Mouse (Mus musculus) heart, embryonic 11.5 days (tissue): ENCODE results near the gene Dhodh. TPM values are rescaled to one million over a fixed set of nuclear protein-coding genes. Genes with fewer than 3 reads are reported as not detected.

ENCODE experiments used
- ATAC-seq: fragments of 200-750 bp; cut with Nextera tagmentation; replicated peaks from 2 replicates; pipeline ENCODE4 v1.8.0; 2017; ENCODE audit warnings: moderate library complexity; ENCODE audit not compliant: insufficient number of reproducible peaks, low FRiP score, low TSS enrichment
- H3K27ac ChIP-seq: fragments of 300-500 bp; sonication (generic); 2 replicates; pipeline ENCODE4 v1.5.1; 2014; ENCODE audit warnings: mild to moderate bottlenecking, low read depth, low read length
- H3K27me3 ChIP-seq: fragments of 300-500 bp; sonication (generic); 2 replicates; pipeline ENCODE4 v1.6.1; 2014; ENCODE audit warnings: mild to moderate bottlenecking, low read length, mixed read lengths; ENCODE audit not compliant: control insufficient read depth, insufficient read depth
- H3K36me3 ChIP-seq: fragments of 300-500 bp; sonication (generic); 2 replicates; pipeline ENCODE4 v1.6.1; 2014; ENCODE audit warnings: mild to moderate bottlenecking, low read length, moderate library complexity, mixed read lengths; ENCODE audit not compliant: control insufficient read depth, insufficient read depth
- H3K4me1 ChIP-seq: fragments of 300-500 bp; sonication (generic); 2 replicates; pipeline ENCODE4 v1.6.1; 2014; ENCODE audit warnings: low read length; ENCODE audit not compliant: control insufficient read depth, insufficient read depth
- H3K4me2 ChIP-seq: fragments of 300-500 bp; sonication (generic); 2 replicates; pipeline ENCODE4 v1.6.1; 2014; ENCODE audit warnings: mild to moderate bottlenecking, moderate library complexity
- H3K4me3 ChIP-seq: fragments of 300-500 bp; sonication (generic); 2 replicates; pipeline ENCODE4 v1.5.1; 2014; ENCODE audit warnings: low read depth, low read length
- H3K9ac ChIP-seq: fragments of 300-500 bp; sonication (generic); 2 replicates; pipeline ENCODE4 v1.6.1; 2014; ENCODE audit warnings: mild to moderate bottlenecking, low read depth, low read length, moderate library complexity
- H3K9me3 ChIP-seq: fragments of 300-500 bp; sonication (generic); replicated peaks from 2 replicates; pipeline ENCODE4 v1.6.1; 2016; ENCODE audit warnings: low read length; ENCODE audit not compliant: control insufficient read depth
- WGBS: fragments of 180-500 bp; shearing (Covaris S2); extraction: QIAGEN DNeasy Blood & Tissue Kit; methylation state at CpG from one replicate; pipeline ENCODE4 v1.1.7; 2014; ENCODE audit not compliant: insufficient replicate concordance; 5-methylcytosine and 5-hydroxymethylcytosine counted together
- polyA plus RNA-seq: library from polyadenylated mRNA; unstranded; fragments of >200 nt; fragmentation: Nextera tagmentation; extraction: Ambion mirVana; gene quantifications from 2 replicates; pipeline ENCODE4 v1.2.1, GENCODE M21; 2014

The Dhodh gene
- polyA plus RNA-seq, 1 experiment from 2014 or later: 32.2 TPM

- peaks cover 8% of the 10 kb centered on the region for H3K36me3 ChIP-seq
Measured at GRCm38 (mm10) chr8:109593117-109593788, 15.2 kb downstream of the Dhodh start.

GRCm38 (mm10) chr8:109592164-109592563 lies 16.3 kb downstream of the Dhodh start:
- no peak for ATAC-seq
- Histone ChIP-seq H3K9me3 (no peaks in the 10 kb centered on the region), H3K4me3 (no peak overlapping the region), H3K4me2 (no peak overlapping the region), H3K4me1 (no peaks in the 10 kb centered on the region; the same call in 1 of the 2 replicates), H3K27ac (no peak overlapping the region), H3K27me3 (no peaks in the 10 kb centered on the region), H3K36me3 (peaks cover 8% of the 10 kb centered on the region), H3K9ac (no peak overlapping the region)
- 87% methylated on average over 5 of the region's 5 CpGs for WGBS

More at GRCm38 (mm10) chr8:109593117-109593788, 15.2 kb downstream of the Dhodh start:
- H3K4me3 ChIP-seq: no peak overlapping the region
- H3K9me3 ChIP-seq: no peaks in the 10 kb centered on the region
- no peak for ATAC-seq
- no peak overlapping the region for H3K4me2 ChIP-seq
- H3K4me1 ChIP-seq: no peaks in the 10 kb centered on the region
- WGBS: 84% methylated on average over 6 of the region's 6 CpGs
- no peaks in the 10 kb centered on the region for H3K27me3 ChIP-seq
- H3K9ac ChIP-seq: no peak overlapping the region
- no peak overlapping the region for H3K27ac ChIP-seq

GRCm38 (mm10) chr8:109591367-109591766 lies 17.1 kb downstream of the Dhodh start:
- no peaks in the 10 kb centered on the region for H3K27me3 ChIP-seq
- H3K4me3 ChIP-seq: no peak overlapping the region
- no peak overlapping the region for H3K27ac ChIP-seq
- peaks cover 5% of the 10 kb centered on the region; the same call in 1 of the 2 replicates for H3K36me3 ChIP-seq
- WGBS: 79% methylated on average over 3 of the region's 3 CpGs
- H3K4me2 ChIP-seq: no peak overlapping the region
- no peaks in the 10 kb centered on the region; the same call in 1 of the 2 replicates for H3K4me1 ChIP-seq
- no peak for ATAC-seq
- H3K9ac ChIP-seq: no peak overlapping the region
- H3K9me3 ChIP-seq: no peaks in the 10 kb centered on the region

GRCm38 (mm10) chr8:109590901-109591300 lies 17.6 kb downstream of the Dhodh start:
- H3K4me3 ChIP-seq: no peak overlapping the region
- H3K4me2 ChIP-seq: no peak overlapping the region
- 82% methylated on average over 9 of the region's 9 CpGs for WGBS

GRCm38 (mm10) chr8:109586972-109587504 lies 21.4 kb downstream of the Dhodh start:
- ATAC-seq: no peak
- WGBS: 53% methylated on average over 7 of the region's 7 CpGs
- no peaks in the 10 kb centered on the region for H3K36me3 ChIP-seq
- H3K4me1 ChIP-seq: no peaks in the 10 kb centered on the region; the same call in 1 of the 2 replicates
- H3K9ac ChIP-seq: no peak overlapping the region
- H3K27me3 ChIP-seq: no peaks in the 10 kb centered on the region
- H3K4me2 ChIP-seq: no peak overlapping the region
- peaks cover 3% of the 10 kb centered on the region; the same call in 1 of the 2 replicates for H3K9me3 ChIP-seq
- H3K4me3 ChIP-seq: no peak overlapping the region
- no peak overlapping the region for H3K27ac ChIP-seq

More at GRCm38 (mm10) chr8:109590901-109591300, 17.6 kb downstream of the Dhodh start:
- ATAC-seq: no peak
- no peak overlapping the region for H3K9ac ChIP-seq
- no peaks in the 10 kb centered on the region; the same call in 1 of the 2 replicates for H3K4me1 ChIP-seq
- H3K27ac ChIP-seq: no peak overlapping the region
- H3K36me3 ChIP-seq: peaks cover 5% of the 10 kb centered on the region; the same call in 1 of the 2 replicates
- no peaks in the 10 kb centered on the region for H3K27me3 ChIP-seq
- no peaks in the 10 kb centered on the region for H3K9me3 ChIP-seq

GRCm38 (mm10) chr8:109585652-109586051 lies 22.8 kb downstream of the Dhodh start:
- H3K4me1 ChIP-seq: no peaks in the 10 kb centered on the region; the same call in 1 of the 2 replicates
- peaks cover 3% of the 10 kb centered on the region; the same call in 1 of the 2 replicates for H3K9me3 ChIP-seq
- H3K27me3 ChIP-seq: no peaks in the 10 kb centered on the region
- no peak overlapping the region for H3K4me3 ChIP-seq
- no peak overlapping the region for H3K27ac ChIP-seq
- no peaks in the 10 kb centered on the region for H3K36me3 ChIP-seq
- no peak for ATAC-seq
- H3K9ac ChIP-seq: no peak overlapping the region
- no peak overlapping the region for H3K4me2 ChIP-seq

GRCm38 (mm10) chr8:109584830-109585229 lies 23.6 kb downstream of the Dhodh start:
- Histone ChIP-seq H3K4me2 (no peak overlapping the region), H3K9me3 (peaks cover 3% of the 10 kb centered on the region; the same call in 1 of the 2 replicates), H3K36me3 (no peaks in the 10 kb centered on the region), H3K4me1 (no peaks in the 10 kb centered on the region; the same call in 1 of the 2 replicates), H3K4me3 (no peak overlapping the region), H3K27me3 (no peaks in the 10 kb centered on the region), H3K27ac (no peak overlapping the region), H3K9ac (no peak overlapping the region)
- ATAC-seq: no peak
- WGBS: 82% methylated on average over 3 of the region's 3 CpGs

- Histone ChIP-seq H3K9me3 (peaks cover 3% of the 10 kb centered on the region; the same call in 1 of the 2 replicates), H3K27me3 (no peaks in the 10 kb centered on the region), H3K9ac (no peak overlapping the region), H3K4me2 (no peak overlapping the region), H3K36me3 (no peaks in the 10 kb centered on the region), H3K27ac (no peak overlapping the region), H3K4me1 (no peaks in the 10 kb centered on the region; the same call in 1 of the 2 replicates), H3K4me3 (no peak overlapping the region)
- WGBS: 77% methylated on average over 4 of the region's 4 CpGs
- no peak for ATAC-seq
Measured at GRCm38 (mm10) chr8:109584293-109584692, 24.2 kb downstream of the Dhodh start.
